Mouse (Mus musculus) granulocyte monocyte progenitor cell, adult 5-6 weeks (primary cell): ENCODE measurements at regions not wholly inside any gene's neighbourhood (a gene's known extent, or its start where the extent isn't known, plus 50 kb on each side); places are given as distances from the start of the nearest gene placed in this dataset.

ENCODE experiments used
- ATAC-seq: replicated peaks from 2 replicates; pipeline ENCODE4 v1.8.0; 2016; ENCODE audit warnings: mild to moderate bottlenecking, moderate TSS enrichment, inconsistent platforms; ENCODE audit not compliant: poor library complexity, severe bottlenecking

DNA sequence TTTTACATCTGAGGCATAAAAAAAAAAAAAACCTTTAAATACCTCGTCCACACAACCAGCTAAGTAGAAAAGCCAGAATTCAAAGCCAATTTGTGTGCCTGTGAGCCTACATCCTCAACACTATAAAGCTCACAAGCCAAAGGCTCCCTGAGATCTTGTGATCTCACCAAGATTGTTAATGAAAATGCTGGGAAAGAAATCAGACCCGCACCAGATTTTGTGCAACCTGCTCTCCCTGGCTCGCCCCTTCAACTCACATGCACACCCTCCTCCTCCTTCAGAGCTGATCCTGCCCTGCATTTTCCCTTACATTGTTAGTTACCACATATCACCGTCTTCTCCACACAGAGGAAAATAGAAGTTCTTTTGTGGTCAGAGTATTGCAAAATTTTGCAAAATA lies 433.9 kb downstream of the Psat1 start:
- no peak for ATAC-seq

DNA sequence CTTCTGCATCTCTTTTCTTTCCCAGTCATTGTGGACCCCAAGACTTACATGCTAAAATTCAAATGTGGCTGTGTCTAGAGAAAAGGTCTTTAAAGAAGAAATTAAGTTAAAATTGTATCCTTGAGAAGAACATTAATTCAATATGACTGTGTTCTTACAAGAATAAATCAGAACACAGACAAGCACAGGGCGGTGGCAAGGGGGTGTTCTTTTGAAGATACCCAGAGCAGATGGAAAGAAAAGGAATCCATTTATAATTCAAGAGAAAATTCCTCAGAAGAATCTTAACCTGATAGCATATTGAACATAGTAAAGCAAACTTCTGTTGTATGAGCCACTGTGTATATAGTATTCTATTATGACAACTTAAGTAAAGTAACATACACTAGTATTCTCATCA lies 436.7 kb downstream of the Psat1 start:
- no peak for ATAC-seq

DNA sequence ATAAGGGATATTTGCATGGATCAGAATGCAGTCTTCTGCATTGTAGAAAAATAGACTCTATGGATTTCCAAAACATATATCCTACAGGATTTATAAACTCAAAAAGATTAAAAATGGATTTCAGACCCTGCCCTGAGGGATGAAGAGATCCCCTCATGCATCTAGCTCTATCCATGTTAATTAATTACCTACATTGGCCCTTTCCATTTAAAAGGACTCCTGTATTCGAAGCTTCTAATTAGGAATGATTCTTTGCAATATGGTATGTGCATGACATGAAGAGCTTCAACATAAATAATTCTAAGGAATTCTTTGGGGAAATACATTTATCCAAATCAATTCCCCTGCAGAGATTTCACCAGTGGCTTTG lies 444.2 kb downstream of the Psat1 start:
- no peak for ATAC-seq

DNA sequence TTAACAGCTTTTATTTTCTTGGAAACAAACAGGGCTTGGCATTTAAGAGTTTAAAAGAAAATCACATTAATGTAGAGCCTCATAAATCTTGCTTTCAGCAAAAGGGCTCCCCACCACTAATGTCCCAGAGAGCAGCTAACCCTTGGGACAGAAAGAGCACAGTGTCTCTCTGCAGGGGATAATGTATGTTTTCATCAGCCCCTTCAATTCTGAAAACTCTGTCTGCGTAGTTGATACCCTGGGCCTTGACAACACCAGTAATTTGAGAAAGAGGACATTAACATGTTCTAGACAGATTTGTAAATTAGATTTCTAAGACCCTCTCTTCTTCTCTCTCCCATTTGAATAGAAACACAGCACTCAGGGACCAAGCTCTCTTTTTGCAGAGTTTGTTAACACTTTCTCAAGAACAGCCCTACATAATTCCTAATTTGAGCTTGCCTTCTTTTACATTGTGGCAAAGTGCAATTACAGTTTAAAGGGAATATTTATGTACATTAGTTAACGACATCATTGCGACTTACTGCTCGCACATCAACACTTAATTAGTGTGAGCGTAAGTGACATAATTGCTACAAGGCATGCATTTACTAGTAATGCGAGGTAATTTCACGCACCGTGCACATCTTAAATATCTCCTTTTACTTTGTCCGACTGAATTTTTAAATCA lies 444.7 kb downstream of the Psat1 start:
- ATAC-seq: no peak

DNA sequence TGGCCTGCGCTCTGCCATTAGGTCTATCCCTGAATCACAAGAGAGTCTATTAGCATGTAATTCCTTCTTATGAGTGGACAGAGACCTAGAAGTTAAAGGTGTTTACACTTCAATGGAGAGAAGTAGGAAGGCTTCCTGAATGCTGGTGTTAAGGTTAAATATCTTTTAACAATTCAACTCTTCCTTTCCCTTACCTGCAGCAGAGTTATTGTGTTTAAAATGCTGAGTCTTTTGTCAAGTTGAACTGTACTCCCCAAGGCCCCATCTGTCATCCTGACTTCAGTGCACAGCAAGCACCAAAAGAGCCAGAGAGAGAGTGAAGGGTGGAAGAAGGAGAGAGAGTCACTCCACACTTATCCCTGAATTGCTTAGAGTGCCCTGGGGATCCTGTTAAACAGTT lies 451.6 kb downstream of the Psat1 start:
- no peak for ATAC-seq

DNA sequence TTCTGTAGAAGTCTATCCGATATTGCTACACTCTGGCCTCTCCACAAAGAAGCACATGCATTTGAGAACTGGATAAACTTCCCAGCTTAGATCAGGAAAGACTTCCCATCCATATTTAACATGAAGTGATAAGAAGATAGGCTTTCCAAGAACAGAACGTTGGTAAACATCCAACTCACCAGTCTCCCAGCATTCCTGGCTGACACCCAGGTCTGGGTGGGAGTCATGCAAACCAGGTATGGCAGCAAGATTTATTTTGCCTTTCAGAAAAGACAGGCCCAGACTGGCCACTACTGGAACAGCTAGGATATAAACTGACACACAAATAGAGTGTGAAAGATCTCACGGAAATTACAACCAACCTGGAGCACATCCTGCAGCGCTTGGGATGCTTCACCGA lies 459.6 kb downstream of the Psat1 start:
- ATAC-seq: no peak

DNA sequence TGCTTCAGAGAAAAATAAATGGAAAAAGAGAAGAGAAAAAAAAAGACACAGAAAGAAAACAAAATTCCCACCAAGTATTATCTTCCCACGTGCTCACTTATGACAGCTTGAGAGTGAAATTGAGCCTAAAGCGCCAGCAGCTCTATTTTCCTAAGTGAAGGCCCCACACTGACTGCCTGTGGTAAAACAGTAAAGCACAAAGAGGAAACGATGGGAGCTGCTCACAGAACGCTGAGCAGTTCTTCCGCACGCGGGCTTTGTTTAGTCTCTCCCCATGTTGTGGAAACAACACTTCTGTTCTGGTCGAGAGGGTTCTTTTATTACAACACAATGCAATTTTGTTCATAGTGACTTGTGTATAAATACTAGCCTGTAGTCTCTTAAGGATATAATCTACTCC lies 465.5 kb downstream of the Psat1 start:
- no peak for ATAC-seq

DNA sequence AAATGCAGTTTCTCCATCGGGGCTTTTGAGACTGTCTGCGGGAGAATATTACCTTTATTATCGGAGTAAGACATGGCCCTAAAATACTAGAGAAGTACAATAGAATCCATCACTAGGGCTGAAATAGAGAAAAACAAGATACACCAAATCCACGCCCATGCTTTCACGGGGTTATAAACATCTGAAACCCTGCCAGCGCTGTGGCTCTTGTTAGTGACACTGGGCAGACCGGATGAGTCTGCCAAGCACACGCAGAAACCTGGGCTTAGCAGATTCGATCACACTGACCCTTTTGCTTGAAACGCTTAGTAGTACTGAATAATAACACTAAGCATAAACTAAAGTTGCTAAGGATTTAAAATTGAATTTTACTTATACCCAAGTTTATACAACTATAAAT lies 477.6 kb downstream of the Psat1 start:
- ATAC-seq: no peak

DNA sequence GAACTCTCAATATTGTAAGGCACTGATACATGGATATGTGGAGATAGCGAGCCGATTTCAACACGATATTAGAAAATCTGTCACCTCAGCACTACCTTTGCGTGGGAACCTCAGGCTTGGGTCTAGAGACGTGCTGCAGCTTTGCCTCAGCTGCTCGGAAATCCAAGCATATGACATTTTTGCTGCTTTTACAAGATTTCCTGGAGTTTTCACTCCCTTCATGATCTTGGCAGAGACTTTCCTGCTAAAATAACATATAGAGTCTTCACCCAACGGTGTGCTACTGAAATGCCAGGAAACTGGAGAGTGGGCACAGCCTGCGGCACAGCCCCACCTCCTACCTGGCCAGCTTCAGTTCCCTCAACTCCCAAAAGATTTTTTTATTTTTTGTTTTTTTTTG lies 480.4 kb downstream of the Psat1 start:
- ATAC-seq: no peak

DNA sequence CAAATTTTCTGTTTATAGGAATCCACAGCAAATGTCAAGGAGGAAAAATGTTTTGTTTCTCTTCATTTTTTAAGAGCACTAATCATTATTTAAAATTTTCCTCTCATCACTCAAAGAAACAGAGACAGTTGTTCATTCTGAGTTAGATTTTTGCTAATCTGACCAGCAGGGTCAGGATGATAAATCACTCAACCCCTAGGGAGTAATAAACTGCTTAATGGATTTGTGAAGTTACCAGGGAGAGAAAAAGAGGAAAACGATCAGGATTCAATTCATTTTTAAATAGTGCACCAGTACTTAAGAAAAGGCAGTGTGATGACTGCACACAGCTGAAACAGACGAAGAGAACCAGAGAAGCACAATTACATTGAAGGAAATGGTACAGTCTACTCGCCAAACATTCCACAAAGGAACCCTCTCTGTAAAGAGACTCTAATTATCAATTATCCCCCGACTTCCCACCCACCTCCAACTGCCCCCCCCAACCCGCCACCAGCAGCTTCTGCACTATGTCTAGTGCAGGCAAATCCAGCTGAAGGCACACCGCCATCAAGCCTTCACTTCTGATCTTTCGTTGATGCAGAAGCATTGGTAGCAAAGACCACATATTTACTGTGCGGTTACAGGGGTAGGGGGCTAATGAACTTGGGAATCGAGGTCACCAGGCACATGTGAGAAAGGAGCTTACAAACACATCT lies 481.9 kb downstream of the Psat1 start:
- no peak for ATAC-seq

DNA sequence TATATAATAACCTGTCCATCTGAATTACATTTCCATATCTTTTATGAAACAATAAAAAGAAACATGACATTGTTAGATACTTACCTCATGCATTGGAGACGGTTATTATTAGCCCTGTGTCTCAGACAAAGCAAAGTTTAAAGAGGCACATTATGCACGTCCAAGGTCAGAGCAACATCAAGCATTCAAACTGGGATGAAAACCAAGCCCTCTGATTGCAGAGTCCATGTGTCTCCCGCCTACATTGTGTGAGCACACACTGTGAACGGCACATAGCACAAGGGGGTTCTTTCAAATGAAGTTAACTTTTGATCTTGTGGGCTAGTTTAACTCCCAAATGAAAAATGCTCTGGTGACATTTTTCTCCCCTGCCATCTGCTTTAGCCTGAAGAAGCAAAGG lies 489.3 kb downstream of the Psat1 start:
- ATAC-seq: no peak

DNA sequence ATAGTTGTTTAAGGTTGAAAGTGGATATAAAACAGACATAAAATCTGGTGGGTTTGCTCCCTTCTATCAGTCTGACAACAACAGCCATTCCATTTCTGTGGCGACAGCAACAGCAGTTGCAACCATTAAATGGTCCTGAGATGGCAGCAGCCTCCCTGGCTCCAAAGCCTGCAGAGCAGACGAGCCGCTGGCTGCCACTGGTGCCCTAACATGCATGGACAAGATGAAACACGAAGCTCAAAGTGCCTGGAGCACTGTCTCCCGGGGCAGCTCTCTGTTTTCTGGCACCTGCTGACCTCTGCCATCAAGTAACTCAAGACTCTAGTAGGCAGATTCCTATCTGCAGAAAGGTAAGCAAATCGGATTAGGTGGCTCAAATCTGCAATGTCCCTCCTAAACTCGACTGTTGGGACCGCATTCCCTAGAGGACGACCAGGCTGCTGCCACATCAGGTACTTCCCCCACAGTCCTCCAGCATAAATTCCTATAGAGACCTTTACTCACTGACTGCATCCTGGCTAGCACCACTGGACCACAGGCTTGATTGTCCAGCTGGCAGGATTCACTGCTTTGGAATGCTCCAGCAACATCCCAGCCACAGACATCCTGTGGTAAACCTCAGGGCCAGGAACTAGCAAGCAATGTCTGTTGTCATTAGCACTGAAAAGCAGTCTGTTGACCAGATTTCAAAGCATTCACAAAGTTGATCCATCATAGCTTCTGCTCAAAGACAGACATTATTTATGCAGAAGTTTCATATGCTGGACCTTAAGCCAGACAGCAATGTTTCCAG lies 490.0 kb downstream of the Psat1 start:
- no peak for ATAC-seq

DNA sequence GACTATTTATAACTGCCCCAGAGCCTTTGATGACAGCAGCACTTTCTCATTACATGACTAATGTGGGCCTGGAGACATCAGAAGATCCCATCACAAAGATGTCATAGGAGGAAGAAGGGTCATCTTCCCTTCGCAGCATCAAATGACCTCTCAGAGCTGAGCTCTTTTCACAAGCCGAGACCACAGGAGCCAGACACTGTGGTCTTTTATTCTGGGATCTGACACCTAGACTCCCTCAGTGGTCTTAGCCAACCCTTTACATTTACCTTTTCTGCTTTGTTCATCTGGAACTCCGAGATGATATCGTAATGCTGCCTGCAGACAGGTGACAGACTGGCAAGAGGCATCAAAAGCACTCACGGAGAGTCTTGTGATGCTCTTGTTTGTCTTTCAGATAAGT lies 498.1 kb downstream of the Psat1 start:
- no peak for ATAC-seq

DNA sequence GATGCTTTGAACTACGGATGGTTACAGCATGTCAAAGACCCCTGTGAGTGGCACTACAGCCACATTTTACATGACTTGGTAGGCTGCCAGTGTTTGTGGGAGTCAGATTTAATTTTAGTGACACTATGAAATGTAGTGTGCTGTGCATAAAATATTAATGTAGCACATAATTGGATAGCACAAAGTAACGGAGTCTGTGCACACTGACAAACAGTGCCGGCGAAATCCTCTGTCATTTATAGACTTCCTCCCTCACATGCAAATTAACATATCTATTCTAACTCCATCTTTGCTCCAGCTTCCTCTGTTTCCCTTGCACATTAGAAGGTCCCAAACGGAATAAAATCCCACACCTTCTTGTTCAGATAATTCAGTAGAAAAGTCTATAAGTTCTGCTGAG lies 515.3 kb downstream of the Psat1 start:
- ATAC-seq: no peak

DNA sequence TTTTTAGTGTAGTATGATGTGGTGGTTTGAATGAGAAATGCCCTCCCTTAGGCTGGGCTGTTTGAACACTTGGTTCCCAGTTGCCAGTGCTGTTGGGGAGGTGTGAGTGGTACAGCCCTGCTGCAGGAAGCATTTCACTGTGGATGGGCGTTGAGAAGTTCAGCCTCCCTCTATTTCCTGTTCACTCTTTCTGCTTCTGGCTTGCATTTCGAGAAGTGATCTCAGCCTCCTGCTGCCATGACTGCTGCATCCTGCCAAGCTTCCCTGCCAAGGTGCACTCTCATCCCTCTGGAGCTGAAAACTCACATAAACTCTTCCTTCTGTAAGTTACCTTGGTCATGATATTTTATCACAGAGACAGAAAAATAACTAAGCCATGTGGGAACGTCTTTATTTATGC lies 525.8 kb downstream of the Psat1 start:
- no peak for ATAC-seq

DNA sequence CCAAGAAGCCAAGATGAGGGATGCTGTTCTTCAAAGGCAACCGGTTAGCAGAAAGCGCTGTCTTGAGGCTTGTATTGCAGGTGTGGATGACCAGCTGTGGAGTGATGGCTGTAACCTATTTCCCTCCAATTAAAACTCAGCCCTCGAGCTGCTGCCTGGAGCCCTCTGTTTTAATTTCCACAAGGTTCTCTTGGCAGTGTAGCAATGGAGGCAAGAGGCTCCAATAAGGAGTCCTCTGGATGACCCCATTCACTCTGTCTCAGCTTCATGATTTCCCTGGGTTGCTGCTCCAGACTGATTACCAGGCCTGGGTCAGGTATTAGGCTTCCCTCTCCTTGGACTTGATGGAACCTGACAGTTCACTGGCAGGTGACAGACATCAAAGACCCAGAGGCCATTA lies 548.5 kb downstream of the Psat1 start:
- ATAC-seq: no peak

DNA sequence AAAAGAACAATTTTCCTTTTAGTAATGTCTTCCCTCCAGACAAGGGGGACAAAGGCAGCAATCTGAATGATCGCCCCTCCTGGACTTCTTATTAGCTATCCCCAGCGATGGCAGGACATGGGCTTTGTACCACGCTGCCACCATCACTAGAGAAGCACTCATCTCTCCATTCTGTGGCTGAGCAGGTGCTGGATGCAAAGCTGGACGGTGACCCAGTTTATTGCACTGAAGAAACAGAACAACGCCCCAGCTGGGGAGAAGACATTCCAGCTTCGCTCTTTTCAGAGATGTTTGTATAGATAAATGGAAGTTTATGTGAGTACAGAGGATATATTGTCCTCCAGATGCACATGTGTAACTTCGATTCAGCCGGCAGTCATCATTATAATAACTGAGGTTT lies 575.5 kb downstream of the Psat1 start:
- no peak for ATAC-seq

DNA sequence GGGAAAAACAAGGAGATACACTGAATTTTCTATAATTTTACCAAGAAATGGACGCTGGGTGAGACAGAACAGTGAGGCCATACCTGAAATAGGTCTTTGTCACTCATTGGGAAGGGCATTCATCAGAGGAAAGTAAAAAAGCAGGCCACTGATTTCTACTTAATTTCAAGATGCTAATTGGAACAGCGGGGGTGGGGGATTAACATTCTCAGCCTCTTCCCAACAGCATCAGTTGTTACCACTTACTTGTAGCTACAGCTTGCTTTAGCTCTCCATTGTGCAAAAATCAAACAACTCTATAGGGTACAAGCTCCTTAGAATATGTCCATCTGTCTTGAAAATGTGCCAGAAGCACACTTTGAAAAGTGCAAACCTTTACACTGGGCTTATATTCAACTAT lies 580.2 kb downstream of the Psat1 start:
- ATAC-seq: no peak

DNA sequence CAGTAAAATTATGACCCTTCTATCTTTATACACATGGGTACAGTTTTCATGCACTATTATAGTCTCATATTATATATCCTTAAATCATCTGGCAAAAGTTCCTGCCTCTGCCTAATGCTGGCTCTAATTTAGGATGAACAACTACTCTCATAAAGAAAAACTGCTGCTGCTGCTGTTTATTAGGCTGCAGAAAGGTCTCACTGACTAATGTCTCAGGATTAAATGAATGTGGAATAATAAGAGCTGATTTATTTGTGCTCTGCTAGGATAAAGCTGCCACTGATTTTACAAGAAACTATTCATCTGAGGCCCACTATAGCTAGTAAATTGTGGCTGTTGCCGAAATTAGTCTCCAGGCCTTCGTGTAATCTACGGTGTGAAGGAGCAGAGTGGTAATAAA lies 590.0 kb downstream of the Psat1 start:
- no peak for ATAC-seq

DNA sequence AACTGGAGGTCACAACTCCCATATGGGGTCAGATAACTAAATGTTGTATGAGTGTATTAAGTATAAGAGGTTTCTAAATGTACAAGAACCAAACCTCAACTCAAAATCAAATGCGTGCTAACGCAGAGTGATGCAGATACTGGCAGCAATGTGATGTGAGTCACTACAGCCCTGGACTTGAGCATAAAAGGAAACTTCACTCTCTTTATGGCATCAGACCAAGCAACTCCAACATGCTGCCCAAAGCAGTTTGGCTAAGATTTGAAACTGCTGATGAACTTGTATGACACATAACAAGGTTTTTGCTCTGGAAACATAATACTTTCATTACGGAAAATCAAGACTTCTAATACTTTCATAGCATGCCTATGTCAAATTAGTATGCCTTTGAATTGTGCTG lies 598.8 kb downstream of the Psat1 start:
- ATAC-seq: no peak

DNA sequence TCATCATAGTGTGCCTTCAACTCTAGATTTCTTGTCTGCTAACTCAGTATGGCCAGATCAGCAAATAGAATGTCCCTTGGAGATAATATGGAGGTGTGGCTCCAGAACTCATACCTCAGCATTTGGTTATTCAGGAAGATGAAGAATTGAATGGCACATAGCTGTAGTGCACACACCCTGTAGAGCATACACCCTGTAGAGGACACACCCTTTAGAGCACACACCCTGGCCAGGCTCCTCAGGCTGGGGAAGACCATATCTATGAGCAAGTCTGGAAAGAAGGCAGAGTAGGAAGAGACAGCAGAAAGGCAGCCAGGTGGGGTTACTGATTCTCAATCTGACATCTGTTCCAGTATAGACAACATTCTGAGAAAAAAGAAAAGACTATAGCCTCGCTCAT lies 604.9 kb downstream of the Psat1 start:
- ATAC-seq: no peak
